Mouse (Mus musculus) G1E (cell line): Measurements from ENCODE around the gene H13.

Experiments
- CTCF ChIP-seq: IDR thresholded peaks from 2 replicates; pipeline ENCODE4 v1.5.1; 2012; ENCODE audit warnings: low read depth, low read length, inconsistent platforms, mixed read lengths
- GATA1 ChIP-seq: IDR thresholded peaks from 2 replicates; pipeline ENCODE4 v1.6.1; 2012; ENCODE audit warnings: borderline replicate concordance, low read length, inconsistent platforms, mixed read lengths
- TAL1 ChIP-seq: conservative IDR thresholded peaks from 2 replicates; pipeline ENCODE4 v1.6.1; 2012; ENCODE audit warnings: low read depth, low read length, inconsistent platforms, mixed read lengths

DNA sequence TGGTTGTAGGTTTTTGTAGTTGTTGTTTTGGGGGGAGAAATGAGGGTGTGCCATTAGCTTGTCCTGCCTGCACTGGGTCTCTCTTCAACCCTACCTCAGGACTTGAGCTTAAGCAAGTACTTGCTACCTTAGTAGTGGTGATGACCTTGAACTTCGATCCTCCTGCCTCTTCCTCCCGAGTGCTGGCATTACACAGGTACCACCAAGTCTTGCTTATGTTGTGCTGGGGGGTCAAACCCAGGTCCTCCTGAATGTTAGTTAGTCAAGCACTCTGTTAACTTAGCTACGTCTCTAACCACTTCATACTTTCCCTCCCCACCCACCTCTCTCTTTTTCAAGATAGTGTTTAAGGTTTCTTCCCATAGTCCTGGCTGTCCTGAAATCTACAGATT lies 55.1 kb downstream of the H13 start:
- TF ChIP-seq CTCF (no peak), GATA1 (no peak), TAL1 (no peak)
